Mouse (Mus musculus) heart, adult 18-20 months (tissue): Measurements from ENCODE around the gene Bcr. TPM values are rescaled to one million over a fixed set of nuclear protein-coding genes. Genes with fewer than 3 reads are reported as not detected.

Source experiments
- DNase-seq, 2 experiments: peaks; one replicate each; pipeline ENCODE4 v3.0.0; 2021 to 2022; ENCODE audit warnings: mixed read lengths in 1 of 2
- total RNA-seq, 2 experiments: library from RNA; stranded (reverse); gene quantifications; 2 replicates each; pipeline ENCODE4 v1.2.3; 2021

The Bcr gene
- total RNA-seq, 2 experiments from 2014 or later, result 8.7 to 10.7 TPM

- DNase-seq, result no peak
Measured at GRCm38 (mm10) chr10:75056255-75056654, 4.1 kb upstream of the Bcr start.

- DNase-seq, result no peak
Measured at GRCm38 (mm10) chr10:75058336-75058735, 2.1 kb upstream of the Bcr start.

- peak in 1 of 2 experiments; percentile 37 for DNase-seq
Measured at GRCm38 (mm10) chr10:75058761-75059395, 1.5 kb upstream of the Bcr start.

GRCm38 (mm10) chr10:75059396-75059795 is 996 bp upstream of the Bcr start:
- peak; percentile 88 to 89 for DNase-seq

GRCm38 (mm10) chr10:75060843-75061235 is 447 bp downstream of the Bcr start:
- peak in 1 of 2 experiments; percentile 38 for DNase-seq

- DNase-seq, result peak in 1 of 2 experiments; percentile 38
Measured at GRCm38 (mm10) chr10:75061341-75062188, 1.2 kb downstream of the Bcr start.

GRCm38 (mm10) chr10:75062189-75062561 is 1.8 kb downstream of the Bcr start:
- peak in 1 of 2 experiments; percentile 70 for DNase-seq

GRCm38 (mm10) chr10:75062621-75063020 is 2.2 kb downstream of the Bcr start:
- no peak for DNase-seq

GRCm38 (mm10) chr10:75063301-75063965 is 3.0 kb downstream of the Bcr start:
- DNase-seq, result peak; percentile 18 to 32

- DNase-seq, result no peak
Measured at GRCm38 (mm10) chr10:75065691-75066090, 5.3 kb downstream of the Bcr start.

- no peak for DNase-seq
Measured at GRCm38 (mm10) chr10:75067446-75067845, 7.1 kb downstream of the Bcr start.

- DNase-seq, result no peak
Measured at GRCm38 (mm10) chr10:75068086-75068485, 7.7 kb downstream of the Bcr start.

- no peak for DNase-seq
Measured at GRCm38 (mm10) chr10:75068624-75069328, 8.4 kb downstream of the Bcr start.

GRCm38 (mm10) chr10:75070281-75070976 is 10.0 kb downstream of the Bcr start:
- no peak for DNase-seq

GRCm38 (mm10) chr10:75075665-75076064 is 15.3 kb downstream of the Bcr start:
- DNase-seq, result no peak

- no peak for DNase-seq
Measured at GRCm38 (mm10) chr10:75078174-75079128, 18.1 kb downstream of the Bcr start.

- DNase-seq, result no peak
Measured at GRCm38 (mm10) chr10:75085330-75085729, 24.9 kb downstream of the Bcr start.

GRCm38 (mm10) chr10:75088471-75088870 is 28.1 kb downstream of the Bcr start:
- no peak for DNase-seq

- peak; percentile 77 to 80 for DNase-seq
Measured at GRCm38 (mm10) chr10:75091478-75092152, 31.2 kb downstream of the Bcr start.
